9 mouse cellular contexts compared by ENCODE assay signal in genomic region chr19:21144659-21145283, GRCm38 (mm10).
DNase-seq lines count a peak whose midpoint lies in the region; ATAC-seq lines count a peak whose summit lies in the region.
"Had no signal": no experiment of that assay in that cellular context is flagged by ENCODE, and none has a peak within 500 bp of the region (broad histone marks: within the 10 kb centered on the region; RNA-seq: fewer than 3 reads in every experiment).

No protein-coding gene starts in this region.

- H3K4me2 ChIP-seq in kidney, embryonic 15.5 days, result peak overlapping the region; percentile 37
- H3K4me2 ChIP-seq: hindbrain, embryonic 15.5 days had no signal

- peak overlapping the region; percentile 30; the same call in 1 of the 2 replicates for H3K27ac ChIP-seq in kidney, embryonic 15.5 days
- H3K27ac ChIP-seq: hindbrain, embryonic 15.5 days had no signal

- H3K4me3 ChIP-seq in kidney, embryonic 15.5 days (replicated peaks), result no peak overlapping the region
- H3K4me3 ChIP-seq: hindbrain, embryonic 15.5 days had no signal

- H3K4me1 ChIP-seq in kidney, embryonic 15.5 days, result peaks cover 20% of the 10 kb centered on the region
- H3K4me1 ChIP-seq: hindbrain, embryonic 15.5 days had no signal

- no peak overlapping the region for H3K9ac ChIP-seq in kidney, embryonic 15.5 days
- H3K9ac ChIP-seq: hindbrain, embryonic 15.5 days had no signal

- WGBS in kidney, embryonic 15.5 days, result 17% methylated on average over 13 of the region's 13 CpGs

- H3K27me3 ChIP-seq in kidney, embryonic 15.5 days, result no peaks in the 10 kb centered on the region
- H3K27me3 ChIP-seq: hindbrain, embryonic 15.5 days had no signal

- no peaks in the 10 kb centered on the region for H3K36me3 ChIP-seq in kidney, embryonic 15.5 days
- H3K36me3 ChIP-seq: hindbrain, embryonic 15.5 days had no signal

- H3K9me3 ChIP-seq in kidney, embryonic 15.5 days (replicated peaks), result no peaks in the 10 kb centered on the region
- H3K9me3 ChIP-seq: hindbrain, embryonic 15.5 days had no signal

- peak; percentile 98 for ATAC-seq in granulocyte monocyte progenitor cell, adult 5-6 weeks (replicated peaks; ENCODE audit: poor library complexity, severe bottlenecking)
- peak; percentile 88 for ATAC-seq in kidney, embryonic 15.5 days (replicated peaks; ENCODE audit: low FRiP score)

- peak; percentile 51 for DNase-seq in CD4-positive helper T cell, adult 2 months (ENCODE audit: low read depth, low spot score)
- DNase-seq in WW6 (ENCODE audit: low read depth, low spot score), result peak; percentile 14
- DNase-seq in lung, postnatal 4 days, result peak; percentile 45 to 49
- DNase-seq in spleen, postnatal 4 days (ENCODE audit: low spot score in 2 of 2), result peak; percentile 12 to 60
- DNase-seq in right cerebral cortex, adult 18-20 months, result no peak
- DNase-seq in cerebellum, postnatal 14 days, result no peak

Comparison
In these comparisons a context has a peak if more than half of its experiments do, and no peak if none do; other contexts are left out.
1. DNase-seq: peak in CD4-positive helper T cell, adult 2 months (single experiment), WW6 (single experiment), lung, postnatal 4 days (2 of 2) and spleen, postnatal 4 days (2 of 2); none in right cerebral cortex, adult 18-20 months (single experiment) and cerebellum, postnatal 14 days (0 of 2).